Mouse (Mus musculus): ENCODE measurements around the gene Gnl2. TPM values are rescaled to one million over a fixed set of nuclear protein-coding genes. Genes with fewer than 3 reads are reported as not detected.

Gene Gnl2
- total RNA-seq, 1 experiment from 2014 or later, result 228 TPM

GRCm38 (mm10) chr4:124999548-124999947 is 16.8 kb upstream of the Gnl2 start:
- ATAC-seq (replicated peaks; ENCODE audit: low read depth, poor library complexity, severe bottlenecking), result no peak

DNA sequence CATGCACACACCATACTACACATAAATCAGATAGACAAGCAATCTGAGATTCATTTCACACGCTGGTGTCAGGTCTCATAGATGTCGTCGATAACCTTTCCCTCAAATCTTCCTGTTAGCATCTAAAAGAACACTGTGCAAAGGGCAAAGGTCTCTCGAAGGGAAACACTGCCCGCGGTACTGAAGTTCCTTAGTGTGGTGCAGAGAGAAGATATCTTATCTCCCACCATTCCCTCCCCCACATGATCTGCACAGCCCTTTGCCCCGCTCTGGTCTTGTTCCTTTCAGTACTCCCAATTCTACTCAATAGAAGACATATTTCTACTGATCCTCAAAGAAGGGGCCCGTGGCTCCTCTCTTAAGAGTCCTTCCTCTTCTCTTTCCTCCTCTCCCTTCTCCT is 13.4 kb upstream of the Gnl2 start:
- ATAC-seq (replicated peaks; ENCODE audit: low read depth, poor library complexity, severe bottlenecking), result no peak

DNA sequence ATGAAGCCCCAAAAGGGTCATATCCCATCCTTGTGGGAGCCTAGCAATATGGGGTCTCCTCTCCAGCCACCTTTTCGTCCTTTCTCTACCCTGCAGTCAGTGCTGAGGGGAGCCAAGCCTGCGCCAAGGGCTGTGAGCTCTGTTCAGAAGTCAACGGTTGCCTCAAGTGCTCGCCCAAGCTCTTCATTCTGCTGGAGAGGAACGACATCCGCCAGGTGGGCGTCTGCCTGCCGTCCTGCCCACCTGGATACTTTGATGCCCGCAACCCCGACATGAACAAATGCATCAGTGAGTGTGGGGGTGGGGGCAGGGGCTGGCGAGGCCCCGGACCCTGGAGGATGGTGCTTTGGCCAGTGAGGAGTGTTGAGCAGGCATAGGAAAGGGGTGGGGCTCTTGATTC is 11.5 kb upstream of the Gnl2 start:
- no peak for ATAC-seq (replicated peaks; ENCODE audit: low read depth, poor library complexity, severe bottlenecking)

DNA sequence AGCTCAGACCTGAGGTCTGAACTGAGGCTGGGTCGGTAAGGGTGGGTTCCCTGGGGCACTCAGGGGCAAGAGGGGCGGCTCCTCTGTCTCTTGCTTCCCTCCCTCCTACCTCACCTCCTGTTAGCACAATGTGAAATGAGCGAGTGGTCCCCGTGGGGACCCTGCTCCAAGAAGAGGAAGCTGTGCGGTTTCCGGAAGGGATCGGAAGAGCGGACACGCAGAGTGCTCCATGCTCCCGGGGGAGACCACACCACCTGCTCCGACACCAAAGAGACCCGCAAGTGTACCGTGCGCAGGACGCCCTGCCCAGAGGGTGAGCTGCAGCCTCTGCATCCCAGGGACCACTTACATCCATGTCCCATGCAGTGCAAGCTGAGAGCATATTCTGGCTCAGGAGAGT is 8.9 kb upstream of the Gnl2 start:
- peak; percentile 76 for ATAC-seq (replicated peaks; ENCODE audit: low read depth, poor library complexity, severe bottlenecking)

- ATAC-seq (replicated peaks; ENCODE audit: low read depth, poor library complexity, severe bottlenecking), result no peak
Measured at GRCm38 (mm10) chr4:125008220-125008619, 8.2 kb upstream of the Gnl2 start.

DNA sequence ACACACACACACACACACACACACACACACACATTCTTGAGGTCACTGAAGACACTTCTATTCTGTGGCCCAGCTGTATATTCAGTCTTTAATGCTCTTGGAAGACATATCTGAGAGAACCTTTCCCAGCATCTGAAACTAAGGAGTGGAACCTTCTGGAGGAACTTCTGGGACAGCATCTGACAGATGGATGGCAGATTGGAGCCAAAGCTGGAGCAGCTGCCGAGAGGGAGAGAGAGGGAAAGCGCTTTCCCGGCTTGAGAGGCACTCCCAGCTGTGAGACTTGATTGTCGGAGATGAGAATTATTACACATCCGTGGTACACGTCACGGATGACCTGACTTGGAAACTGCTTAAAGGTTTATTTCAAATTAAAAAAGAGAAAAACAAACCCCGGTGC is 7.7 kb upstream of the Gnl2 start:
- ATAC-seq (replicated peaks; ENCODE audit: low read depth, poor library complexity, severe bottlenecking), result no peak

DNA sequence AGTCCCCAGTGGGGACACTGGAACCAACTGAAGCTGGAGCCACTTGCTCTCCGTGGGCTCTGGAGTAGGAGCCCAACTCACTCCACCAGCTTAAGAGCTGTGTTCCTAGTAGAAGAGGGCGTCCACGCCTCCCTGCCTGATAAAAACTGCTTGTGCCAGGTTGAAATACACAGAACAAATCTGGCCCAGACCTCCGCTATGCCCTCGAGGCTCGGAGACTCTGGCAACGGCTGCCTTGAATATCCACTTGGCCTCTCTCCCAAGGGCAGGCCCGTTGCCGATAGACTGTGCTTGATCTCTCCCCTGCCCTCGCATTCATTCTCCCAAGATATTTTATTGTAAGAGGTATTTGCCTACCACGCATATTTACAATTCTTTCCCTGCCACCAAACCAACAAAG is 1.0 kb downstream of the Gnl2 start:
- ATAC-seq (replicated peaks; ENCODE audit: low read depth, poor library complexity, severe bottlenecking), result no peak

DNA sequence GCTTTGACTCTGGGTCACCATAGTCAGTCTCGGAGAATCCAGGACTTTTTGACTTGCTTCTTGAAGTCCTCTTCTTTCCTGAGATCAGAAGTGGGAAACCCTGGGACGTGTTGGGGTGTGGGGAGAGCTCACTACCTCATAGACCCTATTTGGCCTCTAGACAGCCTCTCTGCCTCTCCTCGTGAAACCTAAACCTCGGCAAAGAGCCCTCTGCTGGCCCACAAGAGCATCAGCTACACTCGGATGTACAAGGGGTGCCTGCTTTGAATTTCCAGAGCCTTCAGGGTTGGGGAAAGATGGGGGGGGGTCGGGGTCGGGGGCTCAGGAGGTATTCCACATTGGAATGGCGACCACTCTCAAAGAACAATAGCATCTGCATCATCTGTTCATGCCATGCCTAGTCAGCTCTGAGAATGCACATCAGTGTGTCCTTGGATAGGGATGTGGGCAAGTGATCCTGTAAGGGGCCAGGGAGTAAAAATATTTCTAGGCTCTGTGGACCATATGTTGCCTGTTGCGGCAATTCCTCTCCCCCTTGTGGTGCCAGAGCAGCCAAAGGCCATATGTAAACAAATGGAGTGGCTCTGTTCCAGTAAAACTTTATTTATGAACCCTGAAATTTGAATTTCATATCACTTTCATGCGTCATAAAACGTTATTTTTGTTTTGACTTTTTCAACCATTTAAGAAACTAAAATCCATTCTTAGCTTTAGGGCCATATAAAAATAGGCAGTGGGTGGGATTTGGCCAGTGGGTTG is 4.6 kb downstream of the Gnl2 start:
- ATAC-seq (replicated peaks; ENCODE audit: low read depth, poor library complexity, severe bottlenecking), result peak; percentile 77

GRCm38 (mm10) chr4:125029891-125030614 is 13.7 kb downstream of the Gnl2 start:
- ATAC-seq (replicated peaks; ENCODE audit: low read depth, poor library complexity, severe bottlenecking), result peak; percentile 100

DNA sequence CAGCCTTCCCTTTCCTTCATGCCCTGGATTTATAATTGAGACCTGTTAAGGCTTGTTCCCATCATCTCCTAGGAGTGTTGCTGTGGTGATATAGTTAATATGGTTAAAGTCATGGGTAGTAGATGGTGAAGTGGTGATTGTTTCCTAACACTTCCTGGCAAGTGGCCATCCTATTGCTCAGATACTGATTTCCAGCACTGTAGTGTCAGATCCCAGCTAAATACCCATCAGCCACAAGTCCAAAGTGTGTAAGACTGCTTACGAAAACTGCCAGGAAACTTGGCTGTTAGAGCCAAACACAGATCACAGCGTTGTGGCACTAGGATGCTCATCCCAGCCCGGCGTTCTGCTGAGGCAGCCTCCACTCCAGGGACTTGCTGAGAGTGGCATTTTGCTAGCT is 18.0 kb downstream of the Gnl2 start:
- ATAC-seq (replicated peaks; ENCODE audit: low read depth, poor library complexity, severe bottlenecking), result no peak

- ATAC-seq (replicated peaks; ENCODE audit: low read depth, poor library complexity, severe bottlenecking), result no peak
Measured at GRCm38 (mm10) chr4:125044454-125044853, 28.1 kb downstream of the Gnl2 start.

DNA sequence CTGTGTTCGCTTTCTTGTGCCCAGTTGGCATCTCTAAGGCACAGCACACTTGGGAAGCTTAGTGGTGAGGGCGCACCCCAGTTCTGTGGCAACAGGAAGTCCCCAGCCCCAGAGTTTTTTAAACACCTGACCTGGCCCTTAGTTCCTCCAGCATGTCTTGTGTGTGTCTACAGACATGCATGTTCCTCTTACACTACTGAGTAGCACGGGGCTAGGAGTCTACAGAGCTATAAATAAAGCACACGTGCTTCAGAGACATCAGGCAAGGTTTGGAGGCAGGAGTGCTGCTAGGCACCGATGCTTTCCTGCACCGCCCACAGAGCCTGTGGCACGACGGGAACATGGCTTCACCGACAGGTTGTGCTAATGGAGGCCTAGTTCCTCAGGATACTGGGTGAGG is 39.0 kb downstream of the Gnl2 start:
- peak; percentile 70 for ATAC-seq (replicated peaks; ENCODE audit: low read depth, poor library complexity, severe bottlenecking)

DNA sequence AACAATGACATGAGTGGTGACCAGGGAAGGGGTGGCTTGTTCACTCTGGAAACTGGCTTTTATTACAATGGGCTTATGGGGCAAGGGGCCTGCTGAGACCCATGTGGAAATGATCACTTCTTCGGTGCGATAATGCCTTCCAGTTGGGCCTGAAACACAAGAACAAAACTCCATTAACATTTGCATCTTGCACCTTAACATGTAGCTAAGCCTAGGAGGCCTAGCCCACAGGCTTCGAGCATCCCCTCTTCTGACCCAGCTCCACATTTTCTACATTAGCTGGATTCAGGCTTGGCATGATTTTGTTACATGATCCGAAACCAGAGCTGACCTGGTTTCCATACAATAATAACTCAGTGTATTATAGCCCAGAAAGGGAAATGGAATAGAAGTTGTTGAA is 40.1 kb downstream of the Gnl2 start:
- no peak for ATAC-seq (replicated peaks; ENCODE audit: low read depth, poor library complexity, severe bottlenecking)

DNA sequence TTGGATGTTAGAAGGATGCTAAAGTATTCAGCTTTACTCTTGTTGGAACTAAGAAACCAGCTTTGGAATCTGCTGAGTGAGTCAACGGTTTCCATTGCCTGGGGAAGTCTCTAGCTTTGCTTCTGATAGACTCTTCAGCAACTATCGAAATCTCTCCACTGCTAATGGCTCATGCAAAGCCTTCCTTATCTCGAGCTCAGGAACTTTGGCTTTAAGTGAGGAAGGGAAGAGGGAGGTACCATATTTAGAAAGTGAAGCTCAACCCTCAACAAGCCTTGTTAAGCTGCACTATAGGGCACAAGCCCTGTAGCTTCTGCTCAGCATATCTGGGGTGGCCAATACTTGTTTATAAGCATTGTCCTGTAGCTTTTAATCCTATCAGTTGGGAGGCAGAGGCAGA is 40.9 kb downstream of the Gnl2 start:
- ATAC-seq (replicated peaks; ENCODE audit: low read depth, poor library complexity, severe bottlenecking), result 0 out of 2 replicates have a peak, but pooled peaks have one; percentile 6

GRCm38 (mm10) chr4:125058033-125058432 is 41.6 kb downstream of the Gnl2 start:
- ATAC-seq (replicated peaks; ENCODE audit: low read depth, poor library complexity, severe bottlenecking), result no peak

DNA sequence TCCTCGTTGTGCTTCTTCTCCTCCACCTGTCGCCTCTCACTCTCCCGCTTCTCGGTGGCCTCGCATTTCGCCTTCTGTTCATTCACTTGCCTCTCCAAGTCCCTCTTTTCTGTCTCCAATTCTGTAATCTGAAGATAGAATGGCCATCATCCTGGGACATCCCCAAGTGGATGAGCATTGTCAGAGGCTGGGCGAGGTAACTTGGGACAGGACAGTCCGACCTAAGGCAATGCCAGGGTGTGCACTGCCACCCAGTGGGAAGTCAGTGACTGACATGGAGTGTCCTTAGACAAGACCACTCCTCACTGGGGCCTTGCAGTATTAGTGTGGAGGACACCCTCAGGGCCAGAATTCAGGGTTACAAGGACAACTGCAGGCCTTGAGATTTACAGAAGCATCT is 42.6 kb downstream of the Gnl2 start:
- peak; percentile 78 for ATAC-seq (replicated peaks; ENCODE audit: low read depth, poor library complexity, severe bottlenecking)

DNA sequence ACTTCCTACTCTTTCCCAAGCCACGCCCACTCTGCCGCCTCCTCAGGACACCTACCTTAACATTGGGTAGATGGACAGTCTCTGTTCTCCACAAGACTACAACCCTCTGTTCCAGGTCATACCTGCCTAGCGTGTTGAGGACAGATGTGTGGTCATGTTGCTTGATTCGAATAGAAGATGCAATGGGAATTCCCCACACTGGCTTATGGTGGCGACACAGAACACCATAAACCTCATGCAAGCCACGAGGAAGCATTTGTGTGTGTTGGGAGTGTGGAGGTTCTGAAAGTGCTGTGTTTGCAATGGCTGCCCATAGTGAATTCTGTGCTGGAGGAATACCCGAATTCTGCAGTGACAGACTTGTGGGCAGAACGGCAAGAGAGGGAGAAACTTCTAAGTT is 47.4 kb downstream of the Gnl2 start:
- ATAC-seq (replicated peaks; ENCODE audit: low read depth, poor library complexity, severe bottlenecking), result no peak

DNA sequence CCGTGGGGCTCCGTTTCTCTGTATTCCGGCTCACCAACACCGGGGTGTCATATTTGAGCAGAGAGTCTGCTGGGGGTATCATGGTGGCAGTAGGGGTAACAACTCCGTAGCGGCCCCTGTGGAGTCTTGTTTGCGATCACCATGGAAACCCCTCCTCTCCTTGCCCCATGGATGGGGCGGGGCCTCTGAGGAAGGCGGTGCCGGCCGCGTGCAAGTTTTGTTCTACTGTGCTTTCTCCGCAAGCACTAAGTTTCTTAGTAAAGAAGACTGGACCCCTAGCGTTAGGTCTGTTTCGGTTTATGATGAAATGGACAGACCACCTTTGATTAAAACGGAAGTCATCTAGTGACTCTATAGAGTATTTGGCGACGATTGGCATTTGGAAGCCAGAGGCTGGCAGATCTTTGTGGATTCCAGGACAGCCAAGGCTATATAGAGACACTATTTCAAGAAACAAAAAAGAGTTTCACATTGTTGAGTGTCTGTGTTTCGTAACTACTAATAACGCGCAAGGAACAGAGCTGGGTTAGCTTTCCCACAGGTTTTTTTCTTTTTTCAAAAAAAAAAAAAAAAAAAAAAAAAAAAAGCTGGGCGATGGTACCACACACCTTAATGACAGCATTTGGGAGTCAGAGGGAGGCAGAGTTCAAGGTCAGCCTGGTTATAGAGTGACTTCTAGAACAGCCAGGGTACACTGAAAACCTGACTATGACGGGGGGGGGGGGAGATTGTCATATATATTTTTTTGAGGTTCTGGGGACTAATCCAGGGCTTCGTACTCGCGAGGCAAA is 49.3 kb downstream of the Gnl2 start, which contains the start of gene Dnali1:
Dnali1 (minus strand) TSS at position 187 of the 791 bp plus-strand sequence.
- ATAC-seq (replicated peaks; ENCODE audit: low read depth, poor library complexity, severe bottlenecking), result peak; percentile 77

- peak; percentile 90 for ATAC-seq (replicated peaks; ENCODE audit: low read depth, poor library complexity, severe bottlenecking)
Measured at GRCm38 (mm10) chr4:125066490-125067370, 50.3 kb downstream of the Gnl2 start, which contains the start of gene Snip1. TSS of gene Snip1 (plus strand) at chr4:125066672.

DNA sequence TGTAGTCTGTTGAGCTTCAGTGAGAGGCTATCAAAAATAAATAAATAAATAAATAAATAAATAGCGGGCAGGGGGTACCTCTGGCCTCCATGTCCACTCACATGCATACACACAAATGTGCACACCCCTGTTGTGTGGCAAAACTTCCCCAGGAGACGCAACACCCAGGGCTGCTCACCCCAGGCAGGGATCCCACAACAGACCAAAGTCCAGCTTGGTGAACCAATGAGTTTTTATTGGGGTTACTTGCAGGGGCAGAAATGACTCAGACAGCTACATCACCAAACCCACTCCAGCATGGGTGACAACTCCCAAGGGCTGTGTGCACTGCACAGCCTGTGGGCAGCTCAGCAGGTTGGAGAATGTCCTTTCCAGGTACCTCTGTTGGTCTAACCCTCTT is 61.3 kb downstream of the Gnl2 start:
- ATAC-seq (replicated peaks; ENCODE audit: low read depth, poor library complexity, severe bottlenecking), result no peak

All from common myeloid progenitor, adult 5-6 weeks (primary cell).